Mouse (Mus musculus) spleen, adult 2 months (tissue): Measurements from ENCODE around the gene Nfix. TPM values are rescaled to one million over a fixed set of nuclear protein-coding genes. Genes with fewer than 3 reads are reported as not detected.

Experiments used
- DNase-seq, 2 experiments: peaks; one replicate each; pipeline versions ENCODE4 v3.0.0 to v3.0.0-alpha.2; 2012 to 2021; ENCODE audit warnings: low spot score in 2 of 2, low read depth in 1 of 2
- H3K27ac ChIP-seq: fragments of 200-500 bp; 2 replicates; pipeline ENCODE4 v1.5.1; 2012; ENCODE audit warnings: low read length, inconsistent platforms; ENCODE audit not compliant: insufficient read depth
- H3K27me3 ChIP-seq: fragments of 200-500 bp; 2 replicates; pipeline ENCODE4 v1.6.1; 2012; ENCODE audit warnings: mild to moderate bottlenecking, moderate library complexity, low read length, inconsistent platforms; ENCODE audit not compliant: control insufficient read depth, insufficient read depth
- H3K36me3 ChIP-seq: fragments of 200-500 bp; 2 replicates; pipeline ENCODE4 v1.6.1; 2012; ENCODE audit warnings: mild to moderate bottlenecking, low read length, inconsistent platforms; ENCODE audit not compliant: control insufficient read depth, insufficient read depth
- H3K4me1 ChIP-seq: fragments of 200-500 bp; 2 replicates; pipeline ENCODE4 v1.6.1; 2011; ENCODE audit warnings: inconsistent platforms; ENCODE audit not compliant: control insufficient read depth, insufficient read depth, insufficient read length
- H3K4me3 ChIP-seq: fragments of 200-500 bp; 2 replicates; pipeline ENCODE4 v1.5.1; 2011; ENCODE audit warnings: mild to moderate bottlenecking, inconsistent platforms; ENCODE audit not compliant: insufficient read depth, insufficient read length; ENCODE audit errors: extremely low read depth
- CTCF ChIP-seq: fragments of 200-500 bp; IDR thresholded peaks from 2 replicates; pipeline ENCODE4 v1.5.1; 2011; ENCODE audit warnings: mild to moderate bottlenecking, inconsistent platforms; ENCODE audit not compliant: insufficient read depth, insufficient read length, insufficient replicate concordance; ENCODE audit errors: extremely low read depth
- POLR2A ChIP-seq: fragments of 200-500 bp; IDR thresholded peaks from 2 replicates; pipeline ENCODE4 v1.6.1; 2011; ENCODE audit warnings: low read depth, low read length, inconsistent platforms
- WGBS: fragments of 180-500 bp; shearing (Covaris S2); methylation state at CpG from one replicate; pipeline ENCODE4 v1.1.7; 2018; 5-methylcytosine and 5-hydroxymethylcytosine counted together
- polyA plus RNA-seq: library from polyadenylated mRNA; depleted of rRNA; stranded (reverse); fragments of >200 nt; gene quantifications from 2 replicates; pipeline ENCODE4 v1.2.3, GENCODE M21; 2012

Nfix gene
- polyA plus RNA-seq, 1 experiment: 13.7 TPM

- DNase-seq: peak in 1 of 2 experiments; percentile 26
- H3K4me3 ChIP-seq: 0 out of 2 replicates have a peak overlapping the region, but pooled peaks have one; percentile 49
- 46% methylated on average over 15 of the region's 15 CpGs for WGBS
- peaks cover 3% of the 10 kb centered on the region; the same call in 1 of the 2 replicates for H3K27me3 ChIP-seq
- H3K36me3 ChIP-seq: 0 out of 2 replicates have a peak, but pooled peaks cover 2% of the 10 kb centered on the region
- TF ChIP-seq POLR2A (no peak), CTCF (no peak)
- H3K4me1 ChIP-seq: peaks cover 33% of the 10 kb centered on the region
- 0 out of 2 replicates have a peak overlapping the region, but pooled peaks have one; percentile 58 for H3K27ac ChIP-seq
Measured at GRCm38 (mm10) chr8:84708071-84708541, 92.0 kb downstream of the Nfix start.

DNA sequence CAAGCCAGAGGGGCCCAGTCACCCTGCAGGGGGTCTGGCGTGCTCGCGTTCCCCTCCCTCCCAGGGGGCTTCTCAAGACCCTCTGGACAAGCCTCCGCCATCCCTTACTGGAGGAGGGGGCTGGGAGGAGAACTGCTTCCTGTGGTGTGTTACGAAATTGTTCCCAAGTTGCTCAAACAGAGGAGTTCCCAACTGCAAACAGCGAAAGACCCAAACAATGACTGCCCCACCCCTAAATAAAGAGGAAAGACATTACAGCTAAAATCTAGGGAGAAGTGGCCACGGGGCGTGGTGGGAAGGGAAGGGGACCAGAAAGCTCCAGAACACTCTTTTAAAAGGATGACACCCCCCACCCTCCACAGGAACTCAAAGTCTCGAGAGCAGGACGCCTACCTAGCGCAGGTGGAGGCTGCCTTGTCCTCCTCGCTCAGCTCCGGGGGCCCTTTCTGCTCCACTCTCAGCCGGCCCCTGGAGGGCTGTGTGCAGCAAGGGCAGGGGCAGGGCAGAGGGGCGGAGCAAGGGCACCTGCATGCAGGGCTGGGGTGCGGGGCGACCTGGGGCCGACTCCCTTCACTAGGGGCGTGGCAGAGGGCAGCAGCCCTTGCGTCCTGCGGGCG is 92.8 kb downstream of the Nfix start:
- Histone ChIP-seq H3K27me3 (peaks cover 3% of the 10 kb centered on the region; the same call in 1 of the 2 replicates), H3K4me3 (peak overlapping the region; percentile 49), H3K36me3 (0 out of 2 replicates have a peak, but pooled peaks cover 5% of the 10 kb centered on the region), H3K4me1 (peaks cover 40% of the 10 kb centered on the region), H3K27ac (peak overlapping the region; percentile 58)
- no peak for TF ChIP-seq CTCF
- TF ChIP-seq POLR2A: no peak; the same call in 1 of the 2 replicates
- peak in 1 of 2 experiments; percentile 80 for DNase-seq
- 5% methylated on average over 22 of the region's 22 CpGs for WGBS

GRCm38 (mm10) chr8:84706610-84707266 is 93.4 kb downstream of the Nfix start:
- Histone ChIP-seq H3K27me3 (peaks cover 3% of the 10 kb centered on the region; the same call in 1 of the 2 replicates), H3K27ac (peak overlapping the region; percentile 64), H3K4me1 (peaks cover 42% of the 10 kb centered on the region), H3K4me3 (peak overlapping the region; percentile 49), H3K36me3 (0 out of 2 replicates have a peak, but pooled peaks cover 5% of the 10 kb centered on the region)
- 6% methylated on average over 39 of the region's 45 CpGs for WGBS
- TF ChIP-seq POLR2A: no peak
- TF ChIP-seq CTCF: no peak
- peak in 1 of 2 experiments; percentile 22 for DNase-seq

DNA sequence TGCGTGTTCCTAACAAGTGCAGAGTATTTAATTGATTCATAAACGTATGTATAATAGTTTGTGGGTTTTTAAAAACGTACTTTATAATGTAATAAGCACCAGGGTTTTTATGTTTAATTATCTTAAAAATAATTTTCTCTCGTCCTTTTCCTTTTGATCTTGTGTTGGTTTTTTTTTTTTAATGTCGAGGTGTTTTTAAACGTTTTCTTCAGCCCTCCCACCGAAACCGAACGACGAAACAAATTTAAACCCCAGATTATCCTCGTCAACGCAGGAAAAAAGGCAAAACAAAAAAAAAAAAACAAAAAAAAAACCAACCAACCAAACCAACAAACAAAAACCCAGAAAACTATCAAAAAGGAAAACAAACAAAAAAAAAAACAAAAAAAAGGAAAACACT is 94.2 kb downstream of the Nfix start:
- Histone ChIP-seq H3K27ac (no peak overlapping the region), H3K4me1 (peaks cover 43% of the 10 kb centered on the region), H3K4me3 (peak overlapping the region; percentile 52; the same call in 1 of the 2 replicates), H3K27me3 (peaks cover 3% of the 10 kb centered on the region; the same call in 1 of the 2 replicates), H3K36me3 (0 out of 2 replicates have a peak, but pooled peaks cover 5% of the 10 kb centered on the region)
- DNase-seq: no peak
- 4% methylated on average over 12 of the region's 12 CpGs for WGBS
- TF ChIP-seq CTCF (no peak), POLR2A (no peak)

GRCm38 (mm10) chr8:84704867-84705831 is 95.0 kb downstream of the Nfix start:
- TF ChIP-seq CTCF (no peak), POLR2A (peak; percentile 3; the same call in 1 of the 2 replicates)
- H3K4me3 ChIP-seq: peak overlapping the region; percentile 52; the same call in 1 of the 2 replicates
- peak in 1 of 2 experiments; percentile 59 for DNase-seq
- peak overlapping the region; percentile 49; the same call in 1 of the 2 replicates for H3K27ac ChIP-seq
- peaks cover 47% of the 10 kb centered on the region for H3K4me1 ChIP-seq
- WGBS: 4% methylated on average over 61 of the region's 61 CpGs
- 0 out of 2 replicates have a peak, but pooled peaks cover 5% of the 10 kb centered on the region for H3K36me3 ChIP-seq
- peaks cover 3% of the 10 kb centered on the region; the same call in 1 of the 2 replicates for H3K27me3 ChIP-seq

GRCm38 (mm10) chr8:84704356-84704755 is 95.8 kb downstream of the Nfix start:
- Histone ChIP-seq H3K27ac (peak overlapping the region; percentile 75), H3K4me3 (peak overlapping the region; percentile 43; the same call in 1 of the 2 replicates), H3K36me3 (0 out of 2 replicates have a peak, but pooled peaks cover 5% of the 10 kb centered on the region), H3K27me3 (peaks cover 3% of the 10 kb centered on the region; the same call in 1 of the 2 replicates), H3K4me1 (peaks cover 55% of the 10 kb centered on the region)
- 3% methylated on average over 16 of the region's 16 CpGs for WGBS
- DNase-seq: peak; percentile 50 to 80
- peak; percentile 87 for TF ChIP-seq CTCF
- no peak for TF ChIP-seq POLR2A
